Mouse (Mus musculus) Patski (cell line): Measurements from ENCODE around the gene Rfc2. TPM values are rescaled to one million over a fixed set of nuclear protein-coding genes. Genes with fewer than 3 reads are reported as not detected.

Experiments used
- ATAC-seq: fragments of 100-300 bp; one replicate; pipeline ENCODE4 v1.8.0; 2021
- CTCF ChIA-PET: fragments of 350-600 bp; sonication (Branson Sonifier 250); formaldehyde crosslinking; loops from one replicate; lab custom pipeline; 2022; ENCODE audit warnings: inconsistent platforms; lab: Charles Lee
- POLR2A ChIA-PET: fragments of 350-600 bp; sonication (Branson Sonifier 250); formaldehyde crosslinking; loops from one replicate; lab custom pipeline; 2022; ENCODE audit warnings: antibody characterized with exemption, inconsistent platforms; lab: Charles Lee
- DNase-seq: peaks from one replicate; pipeline ENCODE4 v3.0.0-alpha.2; 2011; ENCODE audit warnings: low read depth, low spot score
- H3K27me3 ChIP-seq: fragments of 371-371 bp; one replicate; pipeline ENCODE4 v1.5.1; 2021
- CTCF ChIP-seq: fragments of 100-300 bp; IDR thresholded peaks from one replicate; pipeline ENCODE4 v1.5.1; 2021
- in situ Hi-C: fragments of 300-500 bp; cut with MboI; formaldehyde crosslinking; loops from 3 replicates; pipeline ENCODE4 v1.11.1; 2018; ENCODE audit warnings: low pct_unique_long_range_greater_than_20kb, mixed read lengths
- polyA plus RNA-seq: library from polyadenylated mRNA; unstranded; gene quantifications from one replicate; pipeline ENCODE4 v1.2.3, GENCODE M21; 2021

Rfc2 gene
- polyA plus RNA-seq, 1 experiment from 2014 or later = 94.4 TPM

DNA sequence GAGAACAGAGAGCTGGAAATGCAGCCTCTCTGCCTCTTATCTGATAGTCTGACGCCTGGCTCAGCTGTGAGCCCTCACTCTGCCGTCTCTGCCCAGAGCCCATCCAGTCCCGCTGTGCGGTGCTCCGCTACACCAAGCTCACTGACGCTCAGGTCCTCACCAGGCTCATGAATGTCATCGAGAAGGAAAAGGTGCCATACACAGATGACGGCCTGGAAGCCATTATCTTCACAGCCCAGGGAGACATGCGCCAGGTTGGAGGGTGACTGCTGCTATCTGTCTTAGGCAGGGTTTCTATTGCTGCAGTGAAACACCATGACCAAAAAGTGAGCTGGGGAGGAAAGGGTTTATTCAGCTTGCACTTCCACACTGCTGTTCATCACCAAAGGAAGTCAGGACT is 11.9 kb downstream of the Rfc2 start:
- POLR2A ChIA-PET = no interaction called here
- DNase-seq = no peak
- in situ Hi-C loops = no loop called here
- H3K27me3 ChIP-seq = no peaks in the 10 kb centered on the region
- no peak for TF ChIP-seq CTCF
- ATAC-seq = no peak
- CTCF ChIA-PET = interaction anchor here (0.9 to 2.7 kb wide), 2 partner anchors 10 to 101 kb away, joined by 4 to 13 read pairs; no protein-coding TSS in a partner anchor

DNA sequence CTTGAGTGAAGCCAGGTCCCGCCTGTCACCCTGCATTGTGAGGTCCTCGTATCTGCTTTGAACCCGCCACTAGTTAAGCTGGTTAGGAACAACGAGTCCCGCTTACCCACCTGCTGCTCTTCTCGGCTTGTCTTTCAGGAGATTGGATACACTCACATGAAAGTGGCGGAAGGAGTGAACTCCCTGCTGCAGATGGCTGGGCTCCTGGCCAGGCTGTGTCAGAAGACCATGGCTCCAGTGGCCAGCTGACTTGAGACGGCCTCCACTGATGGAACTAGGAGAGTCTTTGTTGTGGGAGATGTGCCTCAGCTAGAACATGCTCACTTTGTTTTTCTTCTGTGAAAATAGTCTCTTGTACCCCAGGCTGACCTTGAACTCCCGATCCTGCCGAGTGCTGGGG is 16.5 kb downstream of the Rfc2 start:
- in situ Hi-C loops = no loop called here
- POLR2A ChIA-PET = interaction anchor here (0.7 kb wide), 1 partner anchor 21 kb away, joined by 3 read pairs; no protein-coding TSS in a partner anchor
- H3K27me3 ChIP-seq = no peaks in the 10 kb centered on the region
- CTCF ChIA-PET = interaction anchor here (1.3 kb wide), 1 partner anchor 14 kb away, joined by 4 read pairs; no protein-coding TSS in a partner anchor
- no peak for DNase-seq
- TF ChIP-seq CTCF = no peak
- ATAC-seq = no peak

DNA sequence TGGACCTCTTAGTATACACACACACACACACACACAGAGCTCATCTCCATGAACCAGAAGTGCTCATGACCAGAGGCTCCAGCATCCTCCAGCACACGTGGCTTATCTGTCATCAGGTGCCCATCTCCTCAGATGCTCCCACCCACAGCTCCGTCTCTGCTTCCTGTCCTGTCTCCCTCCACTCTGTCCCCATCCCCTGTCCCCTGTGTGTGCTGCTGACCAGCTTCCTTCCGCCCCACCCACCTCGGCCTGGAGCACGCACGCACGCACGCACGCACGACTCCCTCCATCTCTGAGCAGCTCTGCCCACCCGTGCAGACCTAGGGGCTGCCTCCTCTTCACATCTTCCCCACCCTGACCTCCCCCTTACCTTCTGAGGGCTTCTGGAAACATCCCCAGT is 23.2 kb downstream of the Rfc2 start:
- ChIA-PET POLR2A (interaction anchor here (0.8 kb wide), 1 partner anchor 13 kb away, joined by 3 read pairs; no protein-coding TSS in a partner anchor), CTCF (interaction anchor here (1.2 kb wide), 1 partner anchor 12 kb away, joined by 3 read pairs; no protein-coding TSS in a partner anchor)
- ATAC-seq (no peak), DNase-seq (no peak)
- no peaks in the 10 kb centered on the region for H3K27me3 ChIP-seq
- in situ Hi-C loops = no loop called here
- TF ChIP-seq CTCF = no peak

DNA sequence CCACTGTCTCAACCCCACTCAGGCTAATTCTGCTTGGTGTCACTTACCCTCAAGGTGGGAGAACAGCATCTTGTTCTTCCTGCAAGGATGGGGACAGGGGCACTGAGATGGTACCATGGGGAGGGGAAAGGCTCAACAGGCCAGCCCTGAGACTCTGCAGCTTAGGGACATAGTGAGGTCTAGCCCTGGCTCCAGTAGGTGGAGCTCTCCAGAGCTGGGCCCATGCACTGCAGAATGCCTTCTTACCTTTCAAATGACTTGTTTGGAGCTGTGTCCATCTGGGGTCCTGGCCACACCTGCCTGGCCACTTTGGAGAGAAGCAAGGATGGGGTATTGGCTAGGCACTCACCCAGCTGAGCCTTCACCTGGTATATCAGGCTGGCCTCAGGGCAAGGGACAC is 25.1 kb downstream of the Rfc2 start:
- no peak for ATAC-seq
- in situ Hi-C loops = no loop called here
- DNase-seq = no peak
- CTCF ChIA-PET = interaction anchor here (1.5 to 4.2 kb wide), 2 partner anchors 12 to 20 kb away, joined by 4 to 30 read pairs; no protein-coding TSS in a partner anchor
- no peaks in the 10 kb centered on the region for H3K27me3 ChIP-seq
- POLR2A ChIA-PET = interaction anchor here (0.6 to 1.4 kb wide), 2 partner anchors 15 to 77 kb away, joined by 3 read pairs; no protein-coding TSS in a partner anchor
- no peak for TF ChIP-seq CTCF

DNA sequence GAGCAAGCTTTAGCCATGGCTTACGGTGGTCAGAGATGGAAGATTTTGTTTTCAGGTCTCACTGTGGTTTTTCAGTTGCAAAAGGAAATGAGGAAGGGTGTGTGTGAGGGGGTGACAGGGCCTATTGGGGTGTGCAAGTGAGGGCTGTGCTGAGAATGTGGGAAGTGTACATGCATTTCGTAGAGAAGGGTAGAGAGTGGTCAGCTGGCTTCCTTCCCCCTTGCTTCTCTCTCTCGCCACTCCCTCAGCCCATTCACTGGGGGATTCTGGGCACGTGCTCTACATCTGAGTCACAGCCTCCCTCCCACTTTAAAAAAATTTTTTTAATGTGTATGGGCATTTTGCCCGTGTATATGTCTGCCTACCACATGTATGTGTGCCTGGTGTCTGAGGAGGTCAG is 26.0 kb downstream of the Rfc2 start:
- POLR2A ChIA-PET = interaction anchor here (1.4 kb wide), 1 partner anchor 14 kb away, joined by 3 read pairs; no protein-coding TSS in a partner anchor
- CTCF ChIA-PET = interaction anchor here (1.5 to 4.2 kb wide), 2 partner anchors 11 to 20 kb away, joined by 4 to 30 read pairs; no protein-coding TSS in a partner anchor
- no peak for DNase-seq
- TF ChIP-seq CTCF = no peak
- no peaks in the 10 kb centered on the region for H3K27me3 ChIP-seq
- ATAC-seq = no peak
- in situ Hi-C loops = no loop called here

DNA sequence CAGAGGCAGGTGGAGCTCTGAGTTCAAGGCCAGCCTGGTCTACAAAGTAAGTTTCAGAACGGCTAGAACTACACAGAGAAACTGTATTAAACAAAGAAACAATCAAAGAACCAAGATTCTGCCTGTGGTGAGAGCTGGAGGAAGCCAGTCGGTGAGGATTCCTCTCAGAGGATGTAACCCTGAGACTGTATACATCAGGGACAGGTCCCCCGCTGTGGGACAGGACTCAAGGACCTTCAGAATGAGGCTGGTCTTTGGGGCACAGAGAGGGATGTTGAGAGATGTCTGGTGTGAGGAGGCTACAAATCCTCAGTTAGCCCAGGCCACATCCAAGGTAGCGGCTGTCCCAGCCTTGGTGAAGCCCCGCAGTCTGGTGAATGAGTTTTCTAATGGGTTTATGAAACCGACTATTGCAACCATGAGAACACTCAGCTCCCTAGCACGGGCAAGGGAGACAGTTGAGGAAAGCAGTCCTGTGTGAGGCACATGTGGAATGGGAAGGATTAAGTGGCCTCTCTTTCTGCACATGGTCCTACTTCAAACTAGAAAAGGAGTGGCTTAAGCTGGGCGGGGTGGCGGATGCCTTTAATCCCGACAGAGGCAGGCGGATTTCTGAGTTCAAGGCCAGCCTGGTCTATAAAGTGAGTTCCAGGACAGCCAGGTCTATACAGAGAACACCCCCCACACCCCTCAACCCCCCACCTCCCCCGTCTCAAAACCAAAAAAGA is 28.9 kb downstream of the Rfc2 start:
- ATAC-seq = no peak
- ChIA-PET POLR2A (no interaction called here), CTCF (no interaction called here)
- TF ChIP-seq CTCF = no peak
- DNase-seq = no peak
- in situ Hi-C loops = no loop called here
- H3K27me3 ChIP-seq = no peaks in the 10 kb centered on the region

DNA sequence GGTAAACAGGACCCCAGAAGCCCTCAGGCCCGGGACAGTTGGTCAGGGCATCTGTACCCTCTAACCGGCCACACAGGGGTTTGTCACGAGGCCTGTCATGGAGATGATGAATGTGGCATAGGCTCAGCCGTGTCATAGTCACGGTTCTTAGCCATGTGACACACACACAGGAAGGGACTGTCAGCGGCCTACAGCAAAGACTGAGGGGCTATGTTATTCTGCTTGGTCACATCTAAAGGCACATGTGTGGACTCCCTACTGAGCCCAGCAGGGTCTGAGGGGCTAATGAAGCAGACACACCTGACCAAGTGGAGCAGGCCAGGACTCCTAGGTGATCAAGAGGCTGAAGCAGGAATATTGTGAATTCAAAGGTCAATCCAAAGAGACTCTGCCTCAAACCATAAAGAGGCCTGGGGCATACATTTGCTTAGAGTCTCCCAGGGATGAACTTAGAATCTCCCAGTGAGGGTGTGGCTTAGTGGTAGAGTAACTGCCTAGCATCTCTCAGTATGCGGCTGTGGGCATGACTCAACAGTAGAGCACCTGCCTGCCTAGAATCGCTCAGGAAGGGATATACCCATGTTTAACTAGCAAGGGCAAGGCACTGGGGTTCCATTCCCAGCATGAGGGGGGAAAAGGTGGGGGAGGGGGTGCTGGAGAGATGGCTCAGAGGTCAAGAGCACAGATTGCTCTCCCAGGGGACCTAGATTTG is 30.8 kb downstream of the Rfc2 start:
- in situ Hi-C loops = no loop called here
- no peaks in the 10 kb centered on the region for H3K27me3 ChIP-seq
- POLR2A ChIA-PET = interaction anchor here (0.6 kb wide), 1 partner anchor 241 kb away, joined by 4 read pairs; no protein-coding TSS in a partner anchor
- no peak for DNase-seq
- peak; percentile 75 for ATAC-seq
- no peak for TF ChIP-seq CTCF
- CTCF ChIA-PET = no interaction called here

DNA sequence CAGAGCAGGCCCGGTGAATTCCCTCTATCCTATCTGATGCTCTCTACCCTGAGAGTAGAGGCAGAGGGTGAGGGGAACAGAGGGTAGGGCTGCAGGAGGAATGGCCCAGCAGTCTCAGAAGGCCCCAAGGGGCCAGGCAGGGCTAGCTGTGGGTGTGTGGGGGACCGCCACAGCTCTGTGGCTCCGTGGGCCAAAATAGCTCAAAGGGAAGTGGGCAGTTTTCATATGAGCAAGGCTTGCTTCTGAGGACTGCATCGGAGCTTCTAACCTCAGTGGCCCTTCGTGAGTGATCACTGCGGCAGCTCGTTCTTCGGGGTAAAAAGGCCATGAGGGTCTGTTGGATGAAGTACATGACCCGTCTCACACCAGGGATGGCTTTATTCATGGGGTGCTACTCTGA is 32.6 kb downstream of the Rfc2 start:
- ChIA-PET POLR2A (no interaction called here), CTCF (interaction anchor here (1.4 kb wide), 1 partner anchor 114 kb away, joined by 3 read pairs; no protein-coding TSS in a partner anchor)
- in situ Hi-C loops = no loop called here
- ATAC-seq (no peak), DNase-seq (no peak)
- TF ChIP-seq CTCF = no peak
- no peaks in the 10 kb centered on the region for H3K27me3 ChIP-seq

DNA sequence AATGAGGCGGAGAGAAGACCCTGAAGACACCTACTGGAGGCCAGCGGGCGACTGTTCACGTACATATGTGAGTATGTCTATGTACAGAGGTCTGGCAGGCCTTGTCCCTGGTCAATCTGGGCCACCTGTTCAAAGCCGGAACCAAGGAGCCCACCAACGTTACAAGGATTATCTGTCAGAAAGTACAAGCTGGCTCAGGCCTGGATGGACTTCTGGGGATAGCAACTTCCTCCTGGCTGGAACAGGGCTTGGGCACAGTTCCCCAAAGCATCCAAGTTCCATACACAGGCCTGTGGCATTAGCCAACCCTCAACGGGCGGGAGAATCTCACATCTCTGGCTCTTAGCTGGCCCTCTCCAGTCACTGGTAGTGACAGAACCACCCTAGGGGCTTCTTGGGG is 33.1 kb downstream of the Rfc2 start:
- ChIA-PET CTCF (interaction anchor here (1.4 kb wide), 1 partner anchor 120 kb away, joined by 3 read pairs; no protein-coding TSS in a partner anchor), POLR2A (no interaction called here)
- in situ Hi-C loops = no loop called here
- no peaks in the 10 kb centered on the region for H3K27me3 ChIP-seq
- ATAC-seq (no peak), DNase-seq (no peak)
- no peak for TF ChIP-seq CTCF

DNA sequence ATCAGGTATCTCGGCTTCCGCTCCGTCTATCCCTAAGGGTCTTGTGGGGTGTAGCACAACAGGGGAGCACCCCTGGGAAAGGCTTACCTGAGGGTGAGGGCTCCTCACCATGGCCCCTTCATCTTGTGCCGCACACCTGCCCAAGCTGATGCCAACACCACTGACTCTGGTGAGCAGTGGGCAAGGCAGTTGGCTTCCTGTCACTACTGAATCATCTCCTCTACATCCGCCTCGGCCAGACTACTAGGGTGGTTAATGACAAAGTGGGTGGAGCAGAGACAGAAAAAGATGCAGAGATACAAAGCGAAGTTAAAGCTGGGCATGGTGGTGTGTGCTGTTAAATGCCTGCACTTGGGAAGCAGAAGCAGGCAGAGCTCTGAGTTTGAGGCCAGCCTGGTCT is 33.6 kb downstream of the Rfc2 start, which contains the start of gene Lat2:
Lat2 (minus strand) TSS at position 224 of the 400 bp plus-strand sequence.
- ChIA-PET CTCF (interaction anchor here (1.4 kb wide), 1 partner anchor 121 kb away, joined by 3 read pairs; no protein-coding TSS in a partner anchor), POLR2A (no interaction called here)
- no peaks in the 10 kb centered on the region for H3K27me3 ChIP-seq
- DNase-seq (no peak), ATAC-seq (no peak)
- in situ Hi-C loops = no loop called here
- no peak for TF ChIP-seq CTCF
